Mouse (Mus musculus) forebrain, postnatal 0 days (tissue): ENCODE results near the gene Gm3402. TPM values are rescaled to one million over a fixed set of nuclear protein-coding genes. Genes with fewer than 3 reads are reported as not detected.
"Not testable (repeated sequence)": the region's sequence is repeated elsewhere in the genome, so short reads cannot be mapped to it uniquely, and the experiment has no call there.

ENCODE experiments used
- ATAC-seq: fragments of 200-750 bp; cut with Nextera tagmentation; 2 replicates; pipeline ENCODE4 v1.8.0; 2017; ENCODE audit warnings: mild to moderate bottlenecking, moderate library complexity
- DNase-seq: peaks from one replicate; pipeline ENCODE4 v3.0.0-alpha.2; 2015
- H3K27ac ChIP-seq: fragments of 300-500 bp; sonication (generic); 2 replicates; pipeline ENCODE4 v1.5.1; 2014; ENCODE audit warnings: low read depth, mild to moderate bottlenecking, antibody characterized with exemption, low read length, moderate library complexity, mixed read lengths
- H3K27me3 ChIP-seq: fragments of 300-500 bp; sonication (generic); 2 replicates; pipeline ENCODE4 v1.6.1; 2014; ENCODE audit warnings: mild to moderate bottlenecking, low read length, mixed read lengths; ENCODE audit not compliant: insufficient read depth
- H3K36me3 ChIP-seq: fragments of 300-500 bp; sonication (generic); 2 replicates; pipeline ENCODE4 v1.6.1; 2014; ENCODE audit warnings: mild to moderate bottlenecking, moderate library complexity; ENCODE audit not compliant: insufficient read depth
- H3K4me1 ChIP-seq: fragments of 300-500 bp; sonication (generic); 2 replicates; pipeline ENCODE4 v1.6.1; 2014; ENCODE audit warnings: antibody characterized with exemption; ENCODE audit not compliant: insufficient read depth
- H3K4me2 ChIP-seq: fragments of 300-500 bp; sonication (generic); 2 replicates; pipeline ENCODE4 v1.6.1; 2014; ENCODE audit warnings: low read depth, mild to moderate bottlenecking, moderate library complexity
- H3K4me3 ChIP-seq: fragments of 300-500 bp; sonication (generic); 2 replicates; pipeline ENCODE4 v1.5.1; 2014; ENCODE audit warnings: low read depth, low read length, mixed read lengths
- H3K9ac ChIP-seq: fragments of 300-500 bp; sonication (generic); 2 replicates; pipeline ENCODE4 v1.6.1; 2014; ENCODE audit warnings: mild to moderate bottlenecking
- H3K9me3 ChIP-seq: fragments of 300-500 bp; sonication (generic); 2 replicates; pipeline ENCODE4 v1.6.1; 2016; ENCODE audit warnings: low read length
- CTCF ChIP-seq: sonication (generic); IDR thresholded peaks from 2 replicates; pipeline ENCODE4 v1.5.1; 2016; ENCODE audit warnings: antibody characterized with exemption, control low read depth, low read depth
- WGBS: fragments of 180-500 bp; shearing (Covaris S2); extraction: QIAGEN DNeasy Blood & Tissue Kit; methylation state at CpG from one replicate; pipeline ENCODE4 v1.1.7; 2014; 5-methylcytosine and 5-hydroxymethylcytosine counted together
- polyA plus RNA-seq: library from polyadenylated mRNA; unstranded; fragments of >200 nt; fragmentation: Nextera tagmentation; extraction: Ambion mirVana; gene quantifications from 2 replicates; pipeline ENCODE4 v1.2.1, GENCODE M21; 2015
- total RNA-seq: library from RNA; depleted of rRNA; stranded (reverse); fragments of >200 nt; gene quantifications from 2 replicates; pipeline ENCODE4 v1.2.3, GENCODE M21; 2014; rRNA removed

Gene Gm3402
- total and polyA plus RNA-seq, 2 experiments from 2014 or later, result not detected

- WGBS, result 13% methylated on average over 3 of the region's 4 CpGs
- ATAC-seq, H3K9me3 ChIP-seq, H3K9ac ChIP-seq, H3K27me3 ChIP-seq, H3K4me2 ChIP-seq, H3K4me3 ChIP-seq, H3K36me3 ChIP-seq, H3K27ac ChIP-seq, H3K4me1 ChIP-seq: not testable (repeated sequence)
- peak; percentile 28 for DNase-seq
- TF ChIP-seq CTCF, result peak; percentile 50
Observed at GRCm38 (mm10) chr5:146488959-146489358, 25.0 kb upstream of the Gm3402 start.

GRCm38 (mm10) chr5:146491063-146491462 lies 22.9 kb upstream of the Gm3402 start, which contains the start of gene Gm6370:
Gm6370 (plus strand) TSS chr5:146491363.
- H3K9ac ChIP-seq, H3K4me3 ChIP-seq, H3K27ac ChIP-seq, ATAC-seq, H3K4me2 ChIP-seq, H3K4me1 ChIP-seq, H3K9me3 ChIP-seq, H3K36me3 ChIP-seq, DNase-seq, H3K27me3 ChIP-seq: not testable (repeated sequence)
- WGBS, result no CpG with 5 or more reads among the region's 5 CpGs

- not testable (repeated sequence) for H3K4me2 ChIP-seq, DNase-seq, H3K27ac ChIP-seq, H3K4me3 ChIP-seq, H3K27me3 ChIP-seq, H3K4me1 ChIP-seq, H3K9ac ChIP-seq, ATAC-seq, H3K9me3 ChIP-seq, H3K36me3 ChIP-seq
- no CpG with 5 or more reads among the region's 5 CpGs for WGBS
Observed at GRCm38 (mm10) chr5:146502099-146502498, 11.8 kb upstream of the Gm3402 start, which contains the start of gene 4930449I24Rik. 4930449I24Rik (plus strand) TSS chr5:146502399.

- no CpG with 5 or more reads among the region's 3 CpGs for WGBS
- not testable (repeated sequence) for H3K27ac ChIP-seq
Observed at GRCm38 (mm10) chr5:146525501-146525900, 11.6 kb downstream of the Gm3402 start, which contains the start of gene Gm3404. Gm3404 (plus strand) TSS chr5:146525801.

GRCm38 (mm10) chr5:146537347-146537746 lies 23.4 kb downstream of the Gm3402 start, which contains the start of gene Gm3409:
Gm3409 (plus strand) TSS chr5:146537647.
- not testable (repeated sequence) for DNase-seq, ATAC-seq, H3K36me3 ChIP-seq

More at GRCm38 (mm10) chr5:146525501-146525900, 11.6 kb downstream of the Gm3402 start, which contains the start of gene Gm3404:
- H3K9me3 ChIP-seq, H3K27me3 ChIP-seq, DNase-seq, H3K4me2 ChIP-seq, H3K36me3 ChIP-seq, H3K4me3 ChIP-seq, H3K9ac ChIP-seq, ATAC-seq, H3K4me1 ChIP-seq: not testable (repeated sequence)

GRCm38 (mm10) chr5:146555836-146556235 lies 41.9 kb downstream of the Gm3402 start, which contains the start of gene Gm3415:
Gm3415 (plus strand) TSS chr5:146556136.
- H3K4me3 ChIP-seq, H3K9ac ChIP-seq, DNase-seq, ATAC-seq, H3K36me3 ChIP-seq, H3K9me3 ChIP-seq, H3K4me2 ChIP-seq, H3K27ac ChIP-seq, H3K4me1 ChIP-seq, H3K27me3 ChIP-seq: not testable (repeated sequence)
- no CpG with 5 or more reads among the region's 3 CpGs for WGBS

More at GRCm38 (mm10) chr5:146537347-146537746, 23.4 kb downstream of the Gm3402 start, which contains the start of gene Gm3409:
- H3K9ac ChIP-seq, H3K4me1 ChIP-seq, H3K4me3 ChIP-seq, H3K27me3 ChIP-seq, H3K27ac ChIP-seq, H3K4me2 ChIP-seq, H3K9me3 ChIP-seq: not testable (repeated sequence)
- WGBS, result 89% methylated on average over 3 of the region's 3 CpGs

- no peak overlapping the region for H3K4me3 ChIP-seq
Observed at GRCm38 (mm10) chr5:146564259-146564658, 50.3 kb downstream of the Gm3402 start.

More at GRCm38 (mm10) chr5:146564259-146564658, 50.3 kb downstream of the Gm3402 start:
- WGBS, result 94% methylated on average over 1 of the region's 1 CpGs
- H3K4me2 ChIP-seq, result no peak overlapping the region
- H3K27ac ChIP-seq, result no peak overlapping the region
- no peaks in the 10 kb centered on the region for H3K27me3 ChIP-seq
- no peak for TF ChIP-seq CTCF
- no peaks in the 10 kb centered on the region for H3K4me1 ChIP-seq
- ATAC-seq, result no peak
- no peak for DNase-seq
- H3K36me3 ChIP-seq, result no peaks in the 10 kb centered on the region
- no peaks in the 10 kb centered on the region for H3K9me3 ChIP-seq
- no peak overlapping the region for H3K9ac ChIP-seq

Other genes with a start within 250 kb of the Gm3402 start
- 26.8 and 33.0 TPM in 2 replicates for gene Wasf3, start 129.1 kb upstream of the Gm3402 start, total RNA-seq
- 11.7 and 14.3 TPM in 2 replicates for gene Wasf3, start 129.1 kb upstream of the Gm3402 start, polyA plus RNA-seq
- gene Gm6408, start 32.2 kb upstream of the Gm3402 start, total RNA-seq, result not detected in 2 replicates
- not detected in 2 replicates for gene Gm6408, start 32.2 kb upstream of the Gm3402 start, polyA plus RNA-seq
- gene Gm6370, start 22.8 kb upstream of the Gm3402 start, total RNA-seq, result not detected in 2 replicates
- not detected in 2 replicates for gene Gm6370, start 22.8 kb upstream of the Gm3402 start, polyA plus RNA-seq
- gene 4930449I24Rik, start 11.7 kb upstream of the Gm3402 start, total RNA-seq, result not detected in 2 replicates
- not detected in 2 replicates for gene 4930449I24Rik, start 11.7 kb upstream of the Gm3402 start, polyA plus RNA-seq
- not detected in 2 replicates for gene Gm3404, start 11.7 kb downstream of the Gm3402 start, total RNA-seq
- not detected in 2 replicates for gene Gm3404, start 11.7 kb downstream of the Gm3402 start, polyA plus RNA-seq
- gene Gm3409, start 23.5 kb downstream of the Gm3402 start, total RNA-seq, result not detected in 2 replicates
- gene Gm3409, start 23.5 kb downstream of the Gm3402 start, polyA plus RNA-seq, result not detected in 2 replicates
- gene Gm3415, start 42.0 kb downstream of the Gm3402 start, total RNA-seq, result not detected in 2 replicates
- gene Gm3415, start 42.0 kb downstream of the Gm3402 start, polyA plus RNA-seq, result not detected in 2 replicates
- gene Gpr12, start 71.1 kb downstream of the Gm3402 start, total RNA-seq, result 38.7 and 50.9 TPM in 2 replicates
- gene Gpr12, start 71.1 kb downstream of the Gm3402 start, polyA plus RNA-seq, result 39.5 and 42.8 TPM in 2 replicates